Mouse (Mus musculus): ENCODE measurements around the gene Dennd4b.

GRCm38 (mm10) chr3:90222455-90222854, 42.5 kb upstream of the Dennd4b start:
- TF ChIP-seq FLI1 (IDR thresholded peaks at IDR 0.05; ENCODE audit: low read length), result no peak
- no peak for TF ChIP-seq GATA1 (IDR thresholded peaks at IDR 0.05; ENCODE audit: borderline replicate concordance, low read length)
